Mouse (Mus musculus) retina, postnatal 1 day (tissue): ENCODE data around the gene Rbms3.

ENCODE experiments used
- DNase-seq: peaks from one replicate; pipeline ENCODE4 v3.0.0-alpha.2; 2012

Gene Rbms3

GRCm38 (mm10) chr9:116956156-116956555 lies 673.6 kb downstream of the Rbms3 start:
- DNase-seq = no peak

- peak; percentile 12 for DNase-seq
These were observed 681.5 kb downstream of the Rbms3 start for GRCm38 (mm10) chr9:116948211-116948610.

GRCm38 (mm10) chr9:116947369-116947768 lies 682.3 kb downstream of the Rbms3 start:
- DNase-seq = no peak

- DNase-seq = no peak
These were observed 682.9 kb downstream of the Rbms3 start for GRCm38 (mm10) chr9:116946787-116947186.

GRCm38 (mm10) chr9:116945689-116946088 lies 684.0 kb downstream of the Rbms3 start:
- no peak for DNase-seq

GRCm38 (mm10) chr9:116943902-116944301 lies 685.8 kb downstream of the Rbms3 start:
- DNase-seq = no peak

GRCm38 (mm10) chr9:116941116-116941515 lies 688.6 kb downstream of the Rbms3 start:
- no peak for DNase-seq

GRCm38 (mm10) chr9:116940693-116941092 lies 689.0 kb downstream of the Rbms3 start:
- DNase-seq = peak; percentile 46

- DNase-seq = peak; percentile 64
These were observed 701.4 kb downstream of the Rbms3 start for GRCm38 (mm10) chr9:116928338-116928737.

GRCm38 (mm10) chr9:116923151-116923550 lies 706.6 kb downstream of the Rbms3 start:
- no peak for DNase-seq

GRCm38 (mm10) chr9:116922561-116922960 lies 707.2 kb downstream of the Rbms3 start:
- no peak for DNase-seq

GRCm38 (mm10) chr9:116919441-116920019 lies 710.2 kb downstream of the Rbms3 start:
- peak; percentile 46 for DNase-seq

GRCm38 (mm10) chr9:116912493-116912847 lies 717.2 kb downstream of the Rbms3 start:
- peak; percentile 16 for DNase-seq

- DNase-seq = peak; percentile 12
These were observed 717.8 kb downstream of the Rbms3 start for GRCm38 (mm10) chr9:116911781-116912492.

GRCm38 (mm10) chr9:116909511-116909910 lies 720.2 kb downstream of the Rbms3 start:
- DNase-seq = no peak

GRCm38 (mm10) chr9:116906955-116907354 lies 722.8 kb downstream of the Rbms3 start:
- DNase-seq = no peak

GRCm38 (mm10) chr9:116905646-116906045 lies 724.1 kb downstream of the Rbms3 start:
- DNase-seq = peak; percentile 81

- DNase-seq = no peak
These were observed 726.3 kb downstream of the Rbms3 start for GRCm38 (mm10) chr9:116903304-116903993.

GRCm38 (mm10) chr9:116899403-116899802 lies 730.3 kb downstream of the Rbms3 start:
- DNase-seq = no peak

- no peak for DNase-seq
These were observed 742.6 kb downstream of the Rbms3 start for GRCm38 (mm10) chr9:116886973-116887680.

- DNase-seq = no peak
These were observed 744.1 kb downstream of the Rbms3 start for GRCm38 (mm10) chr9:116885617-116886016.

GRCm38 (mm10) chr9:116880503-116880902 lies 749.2 kb downstream of the Rbms3 start:
- no peak for DNase-seq
